Mouse (Mus musculus): ENCODE data around the gene Supt5.

Gene Supt5

DNA sequence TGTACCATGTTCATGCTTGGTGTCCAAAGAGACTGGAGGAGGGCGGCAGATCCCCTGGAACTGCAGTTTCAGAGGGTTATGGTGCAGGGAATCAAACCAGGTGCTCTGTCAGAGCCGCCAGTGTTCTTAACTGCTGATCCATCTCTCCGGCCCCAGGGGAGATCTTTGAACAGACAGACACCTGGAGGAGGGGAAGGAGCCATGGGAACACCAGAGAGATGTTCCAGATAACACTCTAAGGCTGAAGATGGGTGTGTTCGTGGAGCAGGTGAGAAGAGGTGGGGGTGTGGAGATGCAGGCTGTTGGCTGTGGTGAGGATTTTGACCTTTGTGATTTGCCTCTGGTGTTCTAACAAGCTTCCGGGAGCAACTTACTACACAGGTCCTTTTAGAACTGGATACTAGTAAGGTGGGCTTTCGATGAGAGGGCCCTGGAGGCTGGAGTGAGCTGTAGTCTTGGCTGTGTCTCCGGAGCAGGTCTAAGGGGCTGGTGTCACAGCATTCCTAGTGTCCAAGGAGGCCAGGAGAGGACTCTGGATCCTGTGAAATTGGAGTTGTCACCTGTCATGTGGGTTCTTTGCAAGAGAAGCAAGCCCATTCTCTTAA lies 35.4 kb upstream of the Supt5 start:
- no peak for DNase-seq

- DNase-seq = peak; percentile 84 to 88
Observed at GRCm38 (mm10) chr7:28373131-28373581, 34.6 kb upstream of the Supt5 start.

DNA sequence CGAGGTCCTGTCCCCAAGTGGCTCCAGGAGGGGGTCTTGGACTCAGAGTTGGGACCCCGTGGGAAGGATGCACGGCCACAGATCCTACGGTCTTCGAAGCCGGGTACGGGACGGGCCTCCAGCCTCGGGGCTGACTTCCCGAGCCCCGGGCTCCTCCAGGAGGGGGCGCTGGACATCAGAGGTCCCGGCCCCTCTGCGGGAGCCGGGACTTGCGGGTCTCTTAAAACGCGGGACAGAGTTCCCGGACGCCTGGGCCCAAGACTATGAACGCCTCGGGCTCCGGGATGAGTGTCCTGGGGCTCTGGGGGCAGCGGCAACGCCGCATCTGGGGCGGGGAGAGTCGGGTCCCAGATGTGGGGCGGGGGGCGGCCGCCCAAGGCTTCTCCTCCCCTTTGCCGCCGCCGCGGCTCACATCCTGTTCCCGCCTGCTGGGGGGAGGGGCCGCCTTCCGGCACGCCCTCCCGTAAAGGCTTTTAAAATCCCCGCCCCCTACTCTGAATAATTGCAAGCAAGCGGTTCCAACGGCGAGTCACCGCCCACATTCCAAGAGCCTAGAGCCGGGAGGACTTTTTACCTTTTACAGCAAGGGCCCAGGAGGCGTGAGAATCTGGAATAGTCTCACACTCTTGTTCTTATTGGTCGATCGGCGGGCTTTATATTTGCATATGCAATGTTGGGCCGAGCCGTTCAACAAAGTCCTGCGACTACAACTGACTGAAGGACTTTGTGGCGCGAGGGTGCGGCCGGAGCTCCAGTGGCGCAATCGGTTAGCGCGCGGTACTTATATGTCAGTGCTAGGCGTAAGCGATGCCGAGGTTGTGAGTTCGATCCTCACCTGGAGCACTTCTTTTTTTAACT lies 33.9 kb upstream of the Supt5 start, which contains the start of gene Plekhg2:
Gene Plekhg2 (minus strand): TSS at position 349 of the 858 bp plus-strand sequence.
- peak; percentile 100 for DNase-seq

DNA sequence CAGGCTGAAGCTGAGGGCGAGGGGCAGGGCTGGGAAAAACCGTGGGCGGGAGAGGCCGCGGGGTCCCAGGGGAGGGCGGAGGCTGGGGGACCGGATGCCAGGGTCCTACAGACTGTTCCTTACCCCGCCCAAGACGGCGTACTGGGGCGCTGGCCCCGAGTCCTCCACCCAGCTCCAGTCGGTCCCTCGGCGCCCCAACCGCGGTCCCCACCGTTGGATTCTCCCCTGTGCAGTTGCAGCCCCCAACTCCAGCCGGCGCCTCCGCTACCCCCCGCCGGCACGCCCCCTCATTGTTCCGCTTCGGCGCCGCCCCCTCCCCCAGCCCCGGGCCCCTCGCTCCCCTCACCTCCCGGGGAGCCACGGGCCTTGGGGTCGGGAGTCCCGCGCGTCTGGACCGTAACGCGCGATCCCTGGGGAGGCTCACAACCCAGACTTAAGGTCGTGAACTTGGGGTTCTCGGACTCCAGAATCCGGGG lies 33.0 kb upstream of the Supt5 start:
- DNase-seq = peak in 1 of 2 experiments; percentile 56

DNA sequence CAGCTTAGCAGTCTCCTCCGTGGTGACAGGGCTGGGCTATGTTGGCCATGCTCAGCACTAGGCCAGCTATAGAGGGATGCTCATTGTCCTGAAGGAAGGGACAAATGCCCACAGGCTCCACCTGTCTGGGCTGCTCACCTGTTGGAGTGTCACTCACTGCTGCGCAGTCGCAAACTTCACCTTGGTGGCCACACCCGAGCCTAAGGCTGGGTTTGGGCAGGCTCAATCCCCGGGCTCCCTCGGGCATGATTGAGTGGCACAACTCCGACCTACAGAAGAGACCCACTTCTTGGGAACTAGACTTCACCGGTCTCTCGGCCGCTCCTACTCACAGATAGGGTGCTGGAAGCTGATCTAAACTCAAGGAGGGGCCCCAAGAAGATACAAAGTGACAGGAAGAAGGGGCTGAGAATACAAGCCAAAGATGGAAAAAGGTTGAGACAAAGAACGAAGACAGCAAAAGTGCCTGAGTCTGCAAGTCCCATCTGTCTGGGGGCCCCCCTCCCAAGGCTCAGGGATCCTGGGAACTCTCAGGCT lies 32.5 kb upstream of the Supt5 start:
- peak in 1 of 2 experiments; percentile 26 for DNase-seq

GRCm38 (mm10) chr7:28370051-28370450 lies 31.5 kb upstream of the Supt5 start:
- DNase-seq = no peak

DNA sequence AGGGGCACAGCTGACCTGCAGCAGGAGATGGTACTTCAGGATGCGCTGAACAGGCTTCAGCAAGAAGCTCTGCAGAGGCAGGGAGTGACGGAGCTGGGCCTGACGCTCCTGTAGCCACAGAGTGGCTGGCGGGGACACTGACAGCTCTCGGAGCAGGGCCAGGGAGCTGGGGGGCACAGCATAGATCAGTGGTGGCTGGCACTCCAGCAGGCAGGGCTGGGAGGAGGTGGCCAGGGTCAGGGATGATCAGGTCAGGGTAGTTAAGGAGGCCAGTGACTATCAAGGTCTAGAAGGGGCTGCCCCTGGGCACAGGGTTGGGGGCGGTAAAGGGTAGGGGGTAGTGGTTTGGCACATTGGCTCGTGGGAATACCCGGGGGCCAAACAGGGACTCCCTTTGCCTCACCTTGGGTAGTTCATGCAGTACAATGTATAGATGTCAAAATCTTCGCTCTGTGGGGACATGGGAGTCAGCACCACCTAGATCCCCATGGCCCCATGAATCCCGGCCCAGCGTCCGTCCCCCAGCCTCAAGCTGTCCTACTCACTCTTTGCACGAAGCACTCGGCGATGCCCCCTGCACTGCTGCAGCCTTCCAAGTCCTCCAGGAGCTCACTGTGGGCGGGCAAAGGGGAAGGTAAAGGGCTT lies 29.9 kb upstream of the Supt5 start:
- DNase-seq = no peak

GRCm38 (mm10) chr7:28367663-28368275 lies 29.2 kb upstream of the Supt5 start:
- DNase-seq = no peak

- DNase-seq = no peak
Observed at GRCm38 (mm10) chr7:28362441-28363060, 24.0 kb upstream of the Supt5 start.

GRCm38 (mm10) chr7:28361647-28362341 lies 23.2 kb upstream of the Supt5 start:
- no peak for DNase-seq

DNA sequence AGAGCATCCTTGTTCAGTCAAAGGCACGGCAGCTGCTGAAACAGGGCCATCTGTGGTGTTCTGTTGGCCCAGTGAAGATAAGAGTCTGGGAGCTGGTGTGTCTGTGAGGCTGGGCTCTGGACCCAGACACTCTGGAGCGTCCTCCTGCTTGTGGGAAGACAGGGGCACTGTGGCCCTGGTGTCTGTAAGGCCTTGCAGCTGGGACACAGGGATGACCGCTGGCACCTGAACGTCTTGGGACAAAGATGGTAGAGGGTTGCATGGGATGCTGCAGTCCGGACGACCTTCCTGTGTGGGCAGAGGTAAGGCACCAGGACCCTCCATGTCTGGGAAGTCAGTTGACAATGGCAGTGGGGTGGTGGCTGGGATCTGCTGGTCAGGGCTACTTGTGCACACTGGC lies 21.7 kb upstream of the Supt5 start:
- no peak for DNase-seq

- no peak for DNase-seq
Observed at GRCm38 (mm10) chr7:28359854-28360253, 21.3 kb upstream of the Supt5 start.

GRCm38 (mm10) chr7:28358431-28358830 lies 19.9 kb upstream of the Supt5 start:
- DNase-seq = no peak

DNA sequence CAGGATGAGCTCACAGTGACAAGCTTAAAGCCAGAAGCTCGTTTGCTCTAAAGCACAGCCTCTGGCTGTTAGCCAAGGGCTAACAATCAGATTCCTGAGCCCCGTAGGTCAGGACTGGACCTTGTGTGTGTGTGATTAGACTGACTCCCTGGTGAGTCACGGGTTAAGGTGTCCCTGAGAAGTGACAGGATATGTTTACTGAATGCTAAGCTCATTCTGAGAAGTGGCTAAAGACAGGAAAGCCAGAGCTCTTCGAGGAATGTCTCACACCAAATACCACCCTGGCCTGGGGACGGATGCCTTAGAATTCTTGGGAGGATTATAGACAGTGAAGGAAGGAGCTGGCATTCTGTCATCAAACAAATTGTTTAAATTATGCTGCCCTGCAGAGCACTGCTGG lies 19.4 kb upstream of the Supt5 start:
- no peak for DNase-seq

DNA sequence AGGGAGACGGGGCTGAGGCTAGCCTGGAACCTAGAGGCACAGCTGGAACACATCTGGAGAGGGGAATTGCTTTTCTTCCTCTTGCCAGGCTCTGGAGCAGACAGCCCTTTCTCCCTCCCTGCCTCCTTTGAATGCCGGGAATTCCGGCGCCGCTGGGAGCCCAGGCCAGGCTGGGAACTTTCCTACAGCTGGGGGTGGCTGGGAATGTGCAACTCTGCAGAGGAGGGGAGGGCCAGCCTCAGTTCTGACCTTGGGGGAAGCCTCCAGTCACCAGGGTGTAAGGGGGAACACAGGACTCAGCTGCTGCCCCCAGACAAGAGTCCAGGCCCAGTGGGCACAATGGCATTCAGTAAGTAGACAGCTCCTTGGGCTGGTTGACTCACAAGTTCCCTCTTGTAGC lies 18.4 kb upstream of the Supt5 start:
- DNase-seq = peak; percentile 39 to 59

DNA sequence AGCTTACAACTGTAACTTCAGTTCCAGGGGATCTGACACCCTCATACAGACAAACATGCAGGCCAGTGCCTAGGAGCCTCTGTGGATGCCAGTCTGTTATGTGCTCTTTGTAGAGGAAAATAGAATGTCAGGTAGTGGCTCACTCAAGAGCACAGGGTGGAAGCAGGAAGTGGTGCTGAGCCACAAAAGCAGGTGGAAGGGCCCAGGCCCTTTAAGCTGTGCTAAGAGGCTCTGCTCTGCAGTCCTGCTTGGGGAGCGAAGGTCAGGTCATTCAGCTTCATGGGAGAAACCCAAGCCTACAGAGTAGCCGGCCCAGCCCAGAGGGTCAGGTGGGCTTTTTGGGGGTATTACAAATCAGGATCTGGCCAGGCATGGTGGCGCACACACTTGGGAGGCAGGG lies 16.7 kb upstream of the Supt5 start:
- DNase-seq = no peak

DNA sequence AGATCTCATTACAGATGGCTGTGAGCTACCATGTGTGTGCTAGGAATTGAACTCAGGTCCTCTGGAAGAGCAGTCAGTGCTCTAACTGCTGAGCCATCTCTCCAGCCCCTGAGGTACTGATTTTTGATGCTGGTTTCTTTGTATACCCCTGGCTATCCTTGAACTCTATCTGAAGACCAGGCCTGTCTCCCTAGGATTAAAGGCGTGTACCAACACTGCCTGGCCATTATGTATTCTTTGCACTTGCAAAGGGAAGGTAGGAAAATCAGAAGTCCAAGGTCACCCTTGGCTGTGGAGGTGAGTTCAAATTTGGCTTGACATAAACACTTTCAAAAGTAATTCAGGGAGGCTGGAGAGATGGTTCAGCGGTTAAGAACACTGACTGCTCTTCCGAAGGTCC lies 16.1 kb upstream of the Supt5 start:
- no peak for DNase-seq

DNA sequence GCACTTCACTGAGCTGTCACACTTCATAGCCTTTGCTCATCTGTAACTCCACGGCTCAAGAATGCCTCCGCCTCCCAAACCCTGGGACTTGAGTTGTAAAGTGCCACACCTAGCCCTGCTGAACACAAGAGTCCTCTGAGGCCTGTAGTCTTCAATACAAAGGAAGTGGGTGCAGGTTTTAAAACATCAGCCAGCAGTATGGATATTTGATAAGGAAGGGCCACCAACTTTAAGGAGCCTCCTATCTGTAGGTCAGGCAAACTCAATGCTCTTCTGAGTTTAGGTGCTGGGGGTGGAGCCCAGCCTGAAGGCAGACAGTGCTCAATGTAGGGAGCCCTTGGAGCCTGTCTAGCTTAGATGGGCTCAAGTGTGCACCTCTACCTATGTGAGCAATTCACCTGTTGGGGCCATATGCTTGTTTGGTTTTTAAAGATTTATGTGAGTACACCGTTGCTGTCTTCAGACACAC lies 15.6 kb upstream of the Supt5 start:
- no peak for DNase-seq

- no peak for DNase-seq
Observed at GRCm38 (mm10) chr7:28353267-28353666, 14.7 kb upstream of the Supt5 start.

DNA sequence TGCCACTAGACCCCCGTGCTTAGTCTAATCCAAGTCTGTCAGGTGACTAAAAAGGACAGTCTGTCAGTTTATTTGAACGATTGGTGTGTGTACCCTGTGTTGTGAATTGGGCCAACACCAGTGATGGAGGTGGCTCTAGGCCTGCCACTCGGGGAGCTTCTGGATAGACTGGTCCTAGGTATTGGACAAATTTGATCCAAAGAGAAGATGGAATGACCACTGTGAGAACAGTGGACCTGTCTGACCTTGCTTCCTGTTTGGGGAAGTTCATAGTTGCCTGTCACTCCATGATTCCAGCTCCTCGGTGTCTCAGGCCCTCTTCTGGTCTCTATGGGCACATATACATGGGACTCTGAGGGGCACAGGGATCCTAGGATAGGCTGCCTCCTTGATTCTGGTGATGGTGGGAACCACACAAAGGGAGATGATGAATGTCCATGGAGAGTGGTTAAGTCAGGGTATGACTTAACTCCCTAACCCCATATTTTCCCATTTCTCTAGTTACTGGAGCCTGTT lies 13.2 kb upstream of the Supt5 start:
- no peak for DNase-seq

DNA sequence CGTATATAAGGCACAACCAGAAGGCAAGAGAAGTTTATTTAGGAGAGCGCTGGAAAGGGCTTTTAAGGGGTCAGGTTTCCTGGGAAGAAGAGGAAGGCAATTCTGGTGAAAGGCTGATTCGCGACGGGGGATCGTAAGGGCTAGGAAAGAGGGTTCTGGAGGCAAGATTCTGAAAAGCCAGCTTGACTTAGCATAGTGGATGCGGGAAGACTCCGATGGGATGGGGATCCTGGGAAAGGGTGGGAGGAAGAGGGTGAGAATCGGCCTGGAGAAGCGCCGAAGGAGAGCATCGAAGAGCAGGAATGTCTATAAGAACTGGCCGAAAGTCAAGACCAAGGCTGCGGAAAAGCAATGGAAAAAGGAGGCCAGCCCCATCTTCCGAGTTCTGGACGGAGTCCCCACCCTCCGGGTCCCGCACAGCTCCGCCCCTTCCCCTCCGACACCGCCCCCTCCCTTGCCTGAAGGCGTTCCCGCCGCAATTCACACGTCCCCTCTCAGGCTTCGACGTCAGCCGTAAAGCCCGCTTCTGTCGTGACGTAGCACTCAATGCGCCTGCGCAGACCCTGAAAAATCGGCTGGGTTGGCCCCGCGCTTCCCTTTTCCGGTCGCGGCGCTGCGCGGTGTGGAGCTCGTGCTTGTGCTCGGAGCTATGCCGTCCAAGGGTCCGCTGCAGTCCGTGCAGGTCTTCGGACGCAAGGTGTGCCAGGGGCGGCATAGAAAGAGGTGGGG lies 11.8 kb upstream of the Supt5 start, which contains the start of gene Rps16:
Gene Rps16 (plus strand): TSS at position 498 of the 729 bp plus-strand sequence.
- DNase-seq = peak; percentile 96 to 97
